Mouse (Mus musculus): ENCODE measurements around the gene Hmcn2. TPM values are rescaled to one million over a fixed set of nuclear protein-coding genes. Genes with fewer than 3 reads are reported as not detected.

Gene Hmcn2
- total and polyA plus RNA-seq, 3 experiments: 7.2 to 24.3 (median 8.3) TPM

DNA sequence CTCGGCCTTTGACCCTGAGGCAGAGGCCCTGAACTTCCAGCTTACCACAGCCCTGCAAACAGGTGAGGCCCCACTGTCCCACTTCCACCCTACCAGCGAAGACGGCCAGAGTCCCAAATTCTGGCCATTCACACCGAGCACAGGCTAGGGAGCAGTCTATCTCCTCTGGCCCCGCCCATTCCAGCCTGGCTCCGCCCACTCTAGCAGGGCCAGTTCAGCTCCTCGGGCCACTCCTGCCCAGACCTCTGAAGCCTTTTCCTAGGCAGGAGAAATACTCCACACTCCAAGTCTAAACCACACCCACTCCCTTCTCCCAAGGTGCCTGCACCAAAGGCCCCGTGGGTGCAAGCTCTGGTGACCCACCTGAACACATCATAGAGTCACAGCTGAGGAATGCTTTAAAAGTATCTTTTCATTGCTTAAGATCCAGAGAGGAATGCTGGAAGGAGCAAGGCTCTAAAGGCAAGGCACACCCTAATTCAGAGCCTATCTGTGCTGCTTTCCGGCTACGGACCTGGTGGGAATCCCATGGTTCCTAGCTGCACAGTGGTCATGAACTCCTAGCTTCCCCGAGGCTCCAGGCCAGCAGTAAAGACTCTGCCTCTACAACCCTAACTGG, 139.5 kb downstream of the Hmcn2 start:
- H3K27ac ChIP-seq: no peak overlapping the region
- no peaks in the 10 kb centered on the region for H3K36me3 ChIP-seq (ENCODE audit: control insufficient read depth, insufficient read depth, low read length)
- intact Hi-C loops (cut with DNase I): no loop called here
- no peak overlapping the region for H3K9ac ChIP-seq (ENCODE audit: low read depth, low read length)
- H3K27me3 ChIP-seq (ENCODE audit: control insufficient read depth, insufficient read depth, low read length): no peaks in the 10 kb centered on the region
- TF ChIP-seq EP300 (IDR thresholded peaks at IDR 0.05; ENCODE audit: insufficient read depth, low read depth, low read length): no peak
- TF ChIP-seq CTCF (IDR thresholded peaks at IDR 0.05): no peak
- TF ChIP-seq POLR2A (IDR thresholded peaks at IDR 0.05; ENCODE audit: insufficient read depth, low read depth, low read length): no peak
- H3K4me3 ChIP-seq: no peak overlapping the region
- no peak for DNase-seq
- H3K4me1 ChIP-seq (ENCODE audit: control insufficient read depth, insufficient read depth, low read length): no peaks in the 10 kb centered on the region; the same call in none of the 2 replicates
- 54% methylated on average over 11 of the region's 11 CpGs for WGBS
- no peaks in the 10 kb centered on the region for H3K79me2 ChIP-seq (replicated peaks; ENCODE audit: control insufficient read depth, insufficient read depth, low read length)

DNA sequence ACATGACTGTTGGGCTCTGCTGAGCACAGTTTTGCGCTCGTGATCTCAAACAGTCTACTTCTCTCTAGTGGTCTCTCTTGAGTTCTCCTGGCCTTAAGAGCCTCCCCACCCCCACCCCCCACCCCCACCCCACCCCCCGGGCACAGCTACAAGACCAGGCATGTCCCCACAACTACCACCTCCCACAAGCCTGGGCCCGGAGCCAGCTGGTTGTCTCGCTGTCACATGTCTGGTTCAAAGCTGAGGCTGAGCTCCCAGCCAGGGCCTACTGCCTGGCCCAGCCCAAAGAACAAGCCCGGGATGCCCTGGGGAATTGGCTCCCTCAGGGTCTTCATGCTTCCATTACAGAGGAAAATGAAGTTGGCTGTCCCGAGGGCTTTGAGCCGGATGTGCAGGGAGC, 140.1 kb downstream of the Hmcn2 start:
- intact Hi-C loops (cut with DNase I): no loop called here
- no peaks in the 10 kb centered on the region for H3K79me2 ChIP-seq (replicated peaks; ENCODE audit: control insufficient read depth, insufficient read depth, low read length)
- DNase-seq: peak in 1 of 2 experiments; percentile 42
- H3K27me3 ChIP-seq (ENCODE audit: control insufficient read depth, insufficient read depth, low read length): no peaks in the 10 kb centered on the region
- no peak overlapping the region for H3K27ac ChIP-seq
- no peak overlapping the region for H3K4me3 ChIP-seq
- no peak overlapping the region for H3K9ac ChIP-seq (ENCODE audit: low read depth, low read length)
- H3K36me3 ChIP-seq (ENCODE audit: control insufficient read depth, insufficient read depth, low read length): no peaks in the 10 kb centered on the region
- no peaks in the 10 kb centered on the region; the same call in none of the 2 replicates for H3K4me1 ChIP-seq (ENCODE audit: control insufficient read depth, insufficient read depth, low read length)
- TF ChIP-seq EP300 (IDR thresholded peaks at IDR 0.05; ENCODE audit: insufficient read depth, low read depth, low read length): no peak
- TF ChIP-seq CTCF (IDR thresholded peaks at IDR 0.05): no peak
- TF ChIP-seq POLR2A (IDR thresholded peaks at IDR 0.05; ENCODE audit: insufficient read depth, low read depth, low read length): no peak
- WGBS: 31% methylated on average over 8 of the region's 8 CpGs

DNA sequence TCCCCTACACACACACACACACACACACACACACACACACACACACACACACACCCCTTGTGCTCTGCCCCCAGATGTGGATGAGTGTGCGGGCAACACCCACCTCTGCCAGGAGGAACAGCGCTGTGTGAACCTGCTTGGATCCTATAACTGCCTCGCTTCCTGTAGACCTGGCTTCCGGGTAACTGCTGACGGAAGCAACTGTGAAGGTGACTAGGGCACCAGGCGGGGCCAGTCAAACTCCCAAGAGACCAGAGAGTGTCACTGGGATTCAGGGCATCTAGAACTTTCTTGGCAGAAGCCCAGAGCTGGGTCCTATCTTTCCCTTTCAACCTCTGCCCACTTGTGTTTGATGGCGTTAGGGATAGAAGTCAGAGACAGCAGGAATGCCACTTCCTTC, 141.2 kb downstream of the Hmcn2 start:
- H3K79me2 ChIP-seq (replicated peaks; ENCODE audit: control insufficient read depth, insufficient read depth, low read length): no peaks in the 10 kb centered on the region
- no peaks in the 10 kb centered on the region for H3K36me3 ChIP-seq (ENCODE audit: control insufficient read depth, insufficient read depth, low read length)
- peaks cover 6% of the 10 kb centered on the region for H3K27me3 ChIP-seq (ENCODE audit: control insufficient read depth, insufficient read depth, low read length)
- 77% methylated on average over 7 of the region's 7 CpGs for WGBS
- TF ChIP-seq POLR2A (IDR thresholded peaks at IDR 0.05; ENCODE audit: insufficient read depth, low read depth, low read length) (no peak), EP300 (IDR thresholded peaks at IDR 0.05; ENCODE audit: insufficient read depth, low read depth, low read length) (no peak), CTCF (IDR thresholded peaks at IDR 0.05) (no peak)
- no peak overlapping the region for H3K27ac ChIP-seq
- intact Hi-C loops (cut with DNase I): no loop called here
- no peak for DNase-seq
- H3K4me1 ChIP-seq (ENCODE audit: control insufficient read depth, insufficient read depth, low read length): no peaks in the 10 kb centered on the region; the same call in 1 of the 2 replicates
- no peak overlapping the region for H3K4me3 ChIP-seq
- H3K9ac ChIP-seq (ENCODE audit: low read depth, low read length): no peak overlapping the region

DNA sequence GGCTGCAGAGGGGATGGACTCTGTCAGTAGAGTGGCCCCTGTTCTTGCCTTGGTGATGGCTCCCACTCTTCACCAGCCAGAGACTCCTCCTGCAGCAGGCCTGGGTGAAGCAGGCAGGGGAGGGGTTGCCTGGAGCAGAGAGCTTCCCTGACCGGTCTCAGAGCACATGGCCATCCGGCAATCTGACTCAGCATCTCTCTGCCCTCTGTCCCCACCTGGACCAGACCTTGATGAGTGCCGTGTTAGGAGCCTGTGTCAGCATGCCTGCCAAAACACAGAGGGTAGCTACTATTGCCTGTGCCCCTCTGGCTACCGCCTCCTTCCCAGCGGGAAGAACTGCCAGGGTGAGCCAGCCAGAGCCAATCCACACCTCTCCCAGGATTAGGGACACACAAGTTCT, 144.2 kb downstream of the Hmcn2 start:
- Histone ChIP-seq H3K4me3 (no peak overlapping the region), H3K36me3 (ENCODE audit: control insufficient read depth, insufficient read depth, low read length) (no peaks in the 10 kb centered on the region), H3K79me2 (replicated peaks; ENCODE audit: control insufficient read depth, insufficient read depth, low read length) (no peaks in the 10 kb centered on the region), H3K9ac (ENCODE audit: low read depth, low read length) (no peak overlapping the region), H3K4me1 (ENCODE audit: control insufficient read depth, insufficient read depth, low read length) (no peaks in the 10 kb centered on the region; the same call in 1 of the 2 replicates), H3K27me3 (ENCODE audit: control insufficient read depth, insufficient read depth, low read length) (peaks cover 7% of the 10 kb centered on the region), H3K27ac (no peak overlapping the region)
- no peak for TF ChIP-seq CTCF (IDR thresholded peaks at IDR 0.05)
- TF ChIP-seq POLR2A (IDR thresholded peaks at IDR 0.05; ENCODE audit: insufficient read depth, low read depth, low read length): no peak
- intact Hi-C loops (cut with DNase I): no loop called here
- WGBS: 66% methylated on average over 5 of the region's 5 CpGs
- DNase-seq: no peak

DNA sequence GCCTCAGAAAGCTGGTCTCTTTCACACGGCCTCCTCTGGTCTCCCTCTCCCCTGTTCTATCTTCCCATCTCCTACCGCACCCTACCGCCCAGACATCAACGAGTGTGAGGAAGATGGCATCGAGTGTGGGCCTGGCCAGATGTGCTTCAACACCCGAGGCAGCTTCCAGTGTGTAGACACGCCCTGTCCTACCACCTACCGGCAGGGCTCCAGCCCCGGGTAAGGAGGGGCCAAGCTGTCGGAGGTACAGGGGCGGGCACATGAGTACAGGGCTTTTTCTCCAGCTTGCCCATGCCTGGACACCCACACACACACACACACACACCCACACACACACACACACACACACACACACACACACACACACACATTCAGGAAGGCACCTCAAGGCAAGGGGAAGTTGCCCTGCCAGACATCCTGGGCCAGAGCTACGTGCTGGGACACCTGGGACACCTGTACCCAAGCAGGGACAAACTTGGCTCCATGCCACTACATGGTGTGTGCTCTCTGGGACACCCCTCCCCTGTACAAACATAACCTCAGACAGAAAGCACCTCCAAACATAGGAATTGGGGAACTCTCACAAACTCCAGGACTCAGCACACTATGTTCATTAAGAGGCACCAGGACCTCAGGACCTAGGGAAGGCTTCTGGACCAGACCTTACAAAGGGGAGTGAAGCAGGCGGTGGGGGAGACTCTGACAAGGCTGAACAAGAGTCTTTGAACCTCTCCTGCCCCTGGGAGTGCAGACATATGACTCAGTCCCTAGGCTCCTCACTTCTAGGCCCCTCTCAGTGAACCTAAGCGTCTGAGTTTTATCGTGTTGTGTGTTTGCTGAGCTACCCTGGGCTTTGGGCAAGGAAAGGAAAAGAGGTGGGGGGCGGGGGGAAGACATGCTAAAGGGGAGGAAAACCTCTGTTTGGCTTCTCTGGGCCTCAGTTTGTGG, 145.0 kb downstream of the Hmcn2 start:
- H3K79me2 ChIP-seq (replicated peaks; ENCODE audit: control insufficient read depth, insufficient read depth, low read length): no peaks in the 10 kb centered on the region
- TF ChIP-seq CTCF (IDR thresholded peaks at IDR 0.05) (no peak), EP300 (IDR thresholded peaks at IDR 0.05; ENCODE audit: insufficient read depth, low read depth, low read length) (no peak), POLR2A (IDR thresholded peaks at IDR 0.05; ENCODE audit: insufficient read depth, low read depth, low read length) (no peak)
- no peaks in the 10 kb centered on the region for H3K36me3 ChIP-seq (ENCODE audit: control insufficient read depth, insufficient read depth, low read length)
- H3K9ac ChIP-seq (ENCODE audit: low read depth, low read length): no peak overlapping the region
- no peak overlapping the region for H3K4me3 ChIP-seq
- peaks cover 7% of the 10 kb centered on the region for H3K27me3 ChIP-seq (ENCODE audit: control insufficient read depth, insufficient read depth, low read length)
- intact Hi-C loops (cut with DNase I): no loop called here
- DNase-seq: no peak
- no peak overlapping the region for H3K27ac ChIP-seq
- 59% methylated on average over 16 of the region's 16 CpGs for WGBS
- H3K4me1 ChIP-seq (ENCODE audit: control insufficient read depth, insufficient read depth, low read length): no peaks in the 10 kb centered on the region

Data from heart, adult 2 months (tissue).